Mouse (Mus musculus): Measurements from ENCODE around the gene C2cd4d.

- TF ChIP-seq CTCF (IDR thresholded peaks at IDR 0.05; ENCODE audit: low read depth, low read length) (no peak), POLR2A (IDR thresholded peaks at IDR 0.05; ENCODE audit: insufficient read depth, low read length) (no peak), EP300 (IDR thresholded peaks at IDR 0.05; ENCODE audit: insufficient read depth, low read depth, low read length) (no peak)
Observed at GRCm38 (mm10) chr3:94399663-94400310, 37.5 kb downstream of the C2cd4d start.
